Mouse (Mus musculus) adrenal gland, adult 8-10 months (tissue): ENCODE measurements at regions not wholly inside any gene's neighbourhood (a gene's known extent, or its start where the extent isn't known, plus 50 kb on each side); places are given as distances from the start of the nearest gene placed in this dataset.

ENCODE experiments used
- DNase-seq: peaks from one replicate; pipeline ENCODE4 v3.0.0; 2022

- DNase-seq = no peak
Measured at GRCm38 (mm10) chr1:23629366-23629765, 132.2 kb upstream of the B3gat2 start.

- peak; percentile 9 for DNase-seq
Measured at GRCm38 (mm10) chr1:23645093-23645492, 116.5 kb upstream of the B3gat2 start.

- no peak for DNase-seq
Measured at GRCm38 (mm10) chr1:23648875-23649506, 112.6 kb upstream of the B3gat2 start.

- no peak for DNase-seq
Measured at GRCm38 (mm10) chr1:23649886-23650285, 111.7 kb upstream of the B3gat2 start.

GRCm38 (mm10) chr1:23653628-23654027 is 107.9 kb upstream of the B3gat2 start:
- DNase-seq = no peak

- DNase-seq = no peak
Measured at GRCm38 (mm10) chr1:23655768-23656167, 105.8 kb upstream of the B3gat2 start.

GRCm38 (mm10) chr1:23656302-23656701 is 105.3 kb upstream of the B3gat2 start:
- DNase-seq = no peak

- no peak for DNase-seq
Measured at GRCm38 (mm10) chr1:23656718-23657117, 104.8 kb upstream of the B3gat2 start.

- DNase-seq = no peak
Measured at GRCm38 (mm10) chr1:23670514-23670913, 91.0 kb upstream of the B3gat2 start.

GRCm38 (mm10) chr1:23674357-23674756 is 87.2 kb upstream of the B3gat2 start:
- no peak for DNase-seq

GRCm38 (mm10) chr1:23676301-23676700 is 85.3 kb upstream of the B3gat2 start:
- no peak for DNase-seq

GRCm38 (mm10) chr1:23689398-23689797 is 72.2 kb upstream of the B3gat2 start:
- no peak for DNase-seq

GRCm38 (mm10) chr1:23705489-23705888 is 56.1 kb upstream of the B3gat2 start:
- DNase-seq = peak; percentile 8

GRCm38 (mm10) chr1:23706450-23706849 is 55.1 kb upstream of the B3gat2 start:
- DNase-seq = no peak
